Mouse (Mus musculus): ENCODE measurements around the gene Olfr1406. TPM values are rescaled to one million over a fixed set of nuclear protein-coding genes. Genes with fewer than 3 reads are reported as not detected.

The Olfr1406 gene
- polyA plus RNA-seq, 1 experiment from 2014 or later = not detected

GRCm38 (mm10) chr1:173137274-173137673, 53.2 kb downstream of the Olfr1406 start, which contains the start of gene Olfr1408:
Gene Olfr1408 (minus strand): TSS chr1:173137374.
- Histone ChIP-seq H3K27me3 (ENCODE audit: control insufficient read depth, insufficient read depth, low read depth, low read length) (no peaks in the 10 kb centered on the region), H3K9ac (ENCODE audit: low read depth, low read length) (no peak within 1 kb of the TSS), H3K4me1 (ENCODE audit: control insufficient read depth, low read depth, low read length) (no peaks in the 10 kb centered on the region), H3K4me2 (ENCODE audit: low read depth, low read length) (no peak within 1 kb of the TSS), H3K27ac (ENCODE audit: low read length) (no peak within 1 kb of the TSS), H3K4me3 (ENCODE audit: low read depth, low read length) (no peak within 1 kb of the TSS), H3K36me3 (ENCODE audit: control insufficient read depth, insufficient read depth) (no peaks in the 10 kb centered on the region), H3K9me3 (replicated peaks; ENCODE audit: control insufficient read depth, low read length) (no peaks in the 10 kb centered on the region)
- 51% methylated on average over 2 of the region's 2 CpGs for WGBS (ENCODE audit: insufficient replicate concordance)
- no peak for ATAC-seq (ENCODE audit: low read depth)

Other genes starting within 250 kb of the Olfr1406 start
- gene Olfr16, start 240.2 kb downstream of the Olfr1406 start, polyA plus RNA-seq (2015; fragmentation: Nextera tagmentation; extraction: Ambion mirVana) = not detected in 2 replicates
- not detected in 2 replicates for gene Olfr1408, start 53.3 kb downstream of the Olfr1406 start, polyA plus RNA-seq (2015; fragmentation: Nextera tagmentation; extraction: Ambion mirVana)
- gene Olfr218, start 7.2 kb upstream of the Olfr1406 start, polyA plus RNA-seq (2015; fragmentation: Nextera tagmentation; extraction: Ambion mirVana) = not detected in 2 replicates
- not detected in 2 replicates for gene Olfr1404, start 21.8 kb upstream of the Olfr1406 start, polyA plus RNA-seq (2015; fragmentation: Nextera tagmentation; extraction: Ambion mirVana)
- 0.20 and 0.21 TPM in 2 replicates for gene Fcer1a, start 36.6 kb upstream of the Olfr1406 start, polyA plus RNA-seq (2015; fragmentation: Nextera tagmentation; extraction: Ambion mirVana)
- not detected in 2 replicates for gene Olfr418, start 75.4 kb upstream of the Olfr1406 start, polyA plus RNA-seq (2015; fragmentation: Nextera tagmentation; extraction: Ambion mirVana)
- not detected in 2 replicates for gene Mptx2, start 87.1 kb upstream of the Olfr1406 start, polyA plus RNA-seq (2015; fragmentation: Nextera tagmentation; extraction: Ambion mirVana)
- gene Ackr1, start 143.1 kb upstream of the Olfr1406 start, polyA plus RNA-seq (2015; fragmentation: Nextera tagmentation; extraction: Ambion mirVana) = 69.3 and 71.7 TPM in 2 replicates
- 3.6 and 3.8 TPM in 2 replicates for gene Aim2, start 160.2 kb upstream of the Olfr1406 start, polyA plus RNA-seq (2015; fragmentation: Nextera tagmentation; extraction: Ambion mirVana)
- 1.7 and 1.8 TPM in 2 replicates for gene Cadm3, start 177.1 kb upstream of the Olfr1406 start, polyA plus RNA-seq (2015; fragmentation: Nextera tagmentation; extraction: Ambion mirVana)

Measured in liver, embryonic 16.5 days (tissue).